In genomic region chr3:147852830-147853229, GRCm38 (mm10) we compare ENCODE assay signal across 25 mouse cellular contexts.
DNase-seq lines count a peak whose midpoint lies in the region; ATAC-seq and TF ChIP-seq lines count a peak whose summit lies in the region.
"Had no signal": no experiment of that assay in that cellular context is flagged by ENCODE, and none has a peak within 500 bp of the region (broad histone marks: within the 10 kb centered on the region; RNA-seq: fewer than 3 reads in every experiment).

No protein-coding gene starts in this region.

- H3K27me3 ChIP-seq in limb, embryonic 14.5 days (ENCODE audit: control insufficient read depth, insufficient read depth, low read length), result no peaks in the 10 kb centered on the region
- H3K27me3 ChIP-seq in limb, embryonic 10.5 days (ENCODE audit: low read depth, poor library complexity, severe bottlenecking), result no peaks in the 10 kb centered on the region
- no peaks in the 10 kb centered on the region for H3K27me3 ChIP-seq in embryonic facial prominence, embryonic 14.5 days (replicated peaks; ENCODE audit: control insufficient read depth, insufficient read depth, low read length)
- no peaks in the 10 kb centered on the region for H3K27me3 ChIP-seq in stomach, postnatal 0 days (ENCODE audit: control insufficient read depth, insufficient read depth, low read length)
- H3K27me3 ChIP-seq: forebrain, embryonic 15.5 days; heart, embryonic 15.5 days; intestine, embryonic 15.5 days; limb, embryonic 13.5 days; liver, embryonic 12.5 days; megakaryocyte, embryonic 14.5 days; midbrain, embryonic 12.5 days; stomach, embryonic 15.5 days had no signal

- no peak for TF ChIP-seq CTCF in stomach, postnatal 0 days (IDR thresholded peaks at IDR 0.05; ENCODE audit: low read depth)

- peak; percentile 40 for DNase-seq in embryo, embryonic 11 days
- no peak for DNase-seq in embryo, embryonic 9.5 days (ENCODE audit: extremely low spot score)
- DNase-seq in limb, embryonic 14.5 days (ENCODE audit: low spot score), result peak; percentile 31
- no peak for DNase-seq in limb, embryonic 10.5 days (ENCODE audit: low spot score)
- peak; percentile 73 for DNase-seq in embryonic facial prominence, embryonic 14.5 days (ENCODE audit: low spot score)
- DNase-seq in telencephalon, adult 2 months (ENCODE audit: low read depth, low spot score), result peak; percentile 17
- no peak for DNase-seq in stomach, postnatal 0 days (ENCODE audit: low spot score)
- DNase-seq in right cerebral cortex, postnatal 14 days, result no peak
- DNase-seq: cerebellum, adult 8-10 months; liver, postnatal 0 days; right cerebral cortex, postnatal 25 days; thymus, adult 18-20 months; thymus, postnatal 25 days had no signal

- no peaks in the 10 kb centered on the region for H3K36me3 ChIP-seq in limb, embryonic 14.5 days (ENCODE audit: control insufficient read depth, insufficient read depth, low read length)
- H3K36me3 ChIP-seq in limb, embryonic 10.5 days, result no peaks in the 10 kb centered on the region
- H3K36me3 ChIP-seq in embryonic facial prominence, embryonic 14.5 days (ENCODE audit: control insufficient read depth, insufficient read depth, low read length), result no peaks in the 10 kb centered on the region
- no peaks in the 10 kb centered on the region for H3K36me3 ChIP-seq in stomach, postnatal 0 days (ENCODE audit: control insufficient read depth, insufficient read depth, low read length)
- H3K36me3 ChIP-seq: forebrain, embryonic 10.5 days; forebrain, embryonic 15.5 days; heart, embryonic 15.5 days; intestine, embryonic 15.5 days; limb, embryonic 13.5 days; liver, embryonic 12.5 days; midbrain, embryonic 12.5 days; stomach, embryonic 15.5 days had no signal

- no peak overlapping the region for H3K9ac ChIP-seq in limb, embryonic 14.5 days (ENCODE audit: low read depth, low read length, severe bottlenecking)
- H3K9ac ChIP-seq in embryonic facial prominence, embryonic 14.5 days (ENCODE audit: low read depth, low read length), result no peak overlapping the region
- no peak overlapping the region for H3K9ac ChIP-seq in stomach, postnatal 0 days (ENCODE audit: low read length)
- H3K9ac ChIP-seq: forebrain, embryonic 15.5 days; heart, embryonic 15.5 days; intestine, embryonic 15.5 days; limb, embryonic 13.5 days; liver, embryonic 12.5 days; liver, postnatal 0 days; midbrain, embryonic 12.5 days; stomach, embryonic 15.5 days had no signal

- H3K4me2 ChIP-seq in limb, embryonic 14.5 days (replicated peaks; ENCODE audit: low read depth, low read length, severe bottlenecking), result no peak overlapping the region
- no peak overlapping the region for H3K4me2 ChIP-seq in embryonic facial prominence, embryonic 14.5 days (ENCODE audit: low read depth, low read length)
- no peak overlapping the region for H3K4me2 ChIP-seq in stomach, postnatal 0 days (replicated peaks; ENCODE audit: low read depth)
- H3K4me2 ChIP-seq: forebrain, embryonic 15.5 days; heart, embryonic 15.5 days; intestine, embryonic 15.5 days; limb, embryonic 13.5 days; liver, embryonic 12.5 days; midbrain, embryonic 12.5 days; stomach, embryonic 15.5 days had no signal

- 53% methylated on average over 2 of the region's 2 CpGs for WGBS in limb, embryonic 14.5 days
- 72% methylated on average over 2 of the region's 2 CpGs for WGBS in limb, embryonic 10.5 days
- 42% methylated on average over 2 of the region's 2 CpGs for WGBS in embryonic facial prominence, embryonic 14.5 days
- 86% methylated on average over 2 of the region's 2 CpGs for WGBS in stomach, postnatal 0 days

- TF ChIP-seq EP300 in stomach, postnatal 0 days (optimal IDR thresholded peaks at IDR 0.05), result no peak

- TF ChIP-seq POLR2A in limb, embryonic 14.5 days (IDR thresholded peaks at IDR 0.05; ENCODE audit: borderline replicate concordance, extremely low read depth, insufficient read depth, insufficient read length), result no peak

- no peak for ATAC-seq in limb, embryonic 14.5 days (ENCODE audit: low FRiP score, low read depth)
- no peak for ATAC-seq in embryonic facial prominence, embryonic 14.5 days (ENCODE audit: low read depth)
- ATAC-seq in stomach, postnatal 0 days (ENCODE audit: low FRiP score, low TSS enrichment), result no peak
- ATAC-seq: CD4-positive, CD25-positive, alpha-beta regulatory T cell, adult 4 months; forebrain, embryonic 15.5 days; hindbrain, postnatal 0 days; intestine, embryonic 15.5 days; liver, embryonic 12.5 days; liver, postnatal 0 days had no signal

- H3K4me3 ChIP-seq in limb, embryonic 14.5 days (replicated peaks; ENCODE audit: low read length), result no peak overlapping the region
- no peak overlapping the region for H3K4me3 ChIP-seq in limb, embryonic 10.5 days
- no peak overlapping the region for H3K4me3 ChIP-seq in embryonic facial prominence, embryonic 14.5 days (ENCODE audit: low read depth, low read length)
- H3K4me3 ChIP-seq in stomach, postnatal 0 days (ENCODE audit: low read depth, low read length), result no peak overlapping the region
- H3K4me3 ChIP-seq: forebrain, embryonic 10.5 days; forebrain, embryonic 15.5 days; heart, embryonic 15.5 days; intestine, embryonic 15.5 days; left cerebral cortex, adult 2 months; limb, embryonic 13.5 days; liver, embryonic 12.5 days; megakaryocyte, embryonic 14.5 days; midbrain, embryonic 12.5 days; stomach, embryonic 15.5 days had no signal

- no peak overlapping the region for H3K27ac ChIP-seq in limb, embryonic 14.5 days (replicated peaks; ENCODE audit: low read depth, low read length)
- H3K27ac ChIP-seq in limb, embryonic 10.5 days, result no peak overlapping the region
- no peak overlapping the region for H3K27ac ChIP-seq in embryonic facial prominence, embryonic 14.5 days (replicated peaks; ENCODE audit: low read depth, low read length)
- no peak overlapping the region for H3K27ac ChIP-seq in stomach, postnatal 0 days (replicated peaks)
- H3K27ac ChIP-seq: forebrain, embryonic 10.5 days; forebrain, embryonic 15.5 days; hindbrain, postnatal 0 days; intestine, embryonic 15.5 days; left cerebral cortex, adult 2 months; limb, embryonic 13.5 days; liver, embryonic 12.5 days; midbrain, embryonic 12.5 days; stomach, embryonic 15.5 days had no signal

- no peaks in the 10 kb centered on the region for H3K9me3 ChIP-seq in limb, embryonic 14.5 days (ENCODE audit: control insufficient read depth, low read length)
- no peaks in the 10 kb centered on the region for H3K9me3 ChIP-seq in limb, embryonic 10.5 days (replicated peaks)
- H3K9me3 ChIP-seq in embryonic facial prominence, embryonic 14.5 days (ENCODE audit: control insufficient read depth, low read length), result no peaks in the 10 kb centered on the region
- H3K9me3 ChIP-seq in stomach, postnatal 0 days (ENCODE audit: control insufficient read depth, low read length), result no peaks in the 10 kb centered on the region
- H3K9me3 ChIP-seq: forebrain, embryonic 10.5 days; forebrain, embryonic 15.5 days; heart, embryonic 15.5 days; intestine, embryonic 15.5 days; limb, embryonic 13.5 days; liver, embryonic 12.5 days; midbrain, embryonic 12.5 days; stomach, embryonic 15.5 days had no signal

- 0 out of 2 replicates have a peak, but pooled peaks cover 2% of the 10 kb centered on the region for H3K4me1 ChIP-seq in limb, embryonic 14.5 days (ENCODE audit: control insufficient read depth, insufficient read depth, low read length)
- H3K4me1 ChIP-seq in limb, embryonic 10.5 days, result peaks cover 14% of the 10 kb centered on the region
- peaks cover 12% of the 10 kb centered on the region for H3K4me1 ChIP-seq in embryonic facial prominence, embryonic 14.5 days (ENCODE audit: control insufficient read depth, insufficient read depth, low read length)
- no peaks in the 10 kb centered on the region for H3K4me1 ChIP-seq in stomach, postnatal 0 days (replicated peaks; ENCODE audit: control insufficient read depth, insufficient read depth)
- H3K4me1 ChIP-seq: forebrain, embryonic 10.5 days; forebrain, embryonic 15.5 days; intestine, embryonic 15.5 days; liver, embryonic 12.5 days; megakaryocyte, embryonic 14.5 days; stomach, embryonic 15.5 days had no signal

Comparison
In these comparisons a context has a peak if more than half of its experiments do, and no peak if none do; other contexts are left out.
1. DNase-seq: peak in embryo, embryonic 11 days (single experiment), limb, embryonic 14.5 days (single experiment), embryonic facial prominence, embryonic 14.5 days (single experiment) and telencephalon, adult 2 months (single experiment); none in embryo, embryonic 9.5 days (single experiment), limb, embryonic 10.5 days (single experiment), stomach, postnatal 0 days (single experiment) and right cerebral cortex, postnatal 14 days (single experiment).